Mouse (Mus musculus) midbrain, embryonic 12.5 days (tissue): ENCODE measurements at regions not wholly inside any gene's neighbourhood (a gene's known extent, or its start where the extent isn't known, plus 50 kb on each side); places are given as distances from the start of the nearest gene placed in this dataset.
A peak's percentile ranks its signal among the peaks of the same experiment; 100 is the strongest.

ENCODE experiments used
- ATAC-seq: fragments of 200-750 bp; cut with Nextera tagmentation; 2 replicates; pipeline ENCODE4 v1.8.0; 2017; ENCODE audit warnings: low read depth, moderate TSS enrichment, moderate library complexity; ENCODE audit not compliant: low FRiP score
- H3K27ac ChIP-seq: fragments of 300-500 bp; sonication (generic); replicated peaks from 2 replicates; pipeline ENCODE4 v1.5.1; 2016; ENCODE audit warnings: mild to moderate bottlenecking
- H3K27me3 ChIP-seq: fragments of 300-500 bp; sonication (generic); 2 replicates; pipeline ENCODE4 v1.6.1; 2016; ENCODE audit warnings: mild to moderate bottlenecking
- H3K36me3 ChIP-seq: fragments of 300-500 bp; sonication (generic); 2 replicates; pipeline ENCODE4 v1.6.1; 2016
- H3K4me1 ChIP-seq: fragments of 300-500 bp; sonication (generic); 2 replicates; pipeline ENCODE4 v1.6.1; 2016
- H3K4me2 ChIP-seq: fragments of 300-500 bp; sonication (generic); replicated peaks from 2 replicates; pipeline ENCODE4 v1.6.1; 2016; ENCODE audit warnings: mild to moderate bottlenecking, moderate library complexity
- H3K4me3 ChIP-seq: fragments of 300-500 bp; sonication (generic); 2 replicates; pipeline ENCODE4 v1.5.1; 2016; ENCODE audit warnings: mild to moderate bottlenecking
- H3K9ac ChIP-seq: fragments of 300-500 bp; sonication (generic); replicated peaks from 2 replicates; pipeline ENCODE4 v1.6.1; 2016; ENCODE audit warnings: mild to moderate bottlenecking, moderate library complexity
- H3K9me3 ChIP-seq: fragments of 300-500 bp; sonication (generic); 2 replicates; pipeline ENCODE4 v1.6.1; 2016; ENCODE audit warnings: mild to moderate bottlenecking
- WGBS: fragments of 180-500 bp; shearing (Covaris S2); methylation state at CpG from one replicate; pipeline ENCODE4 v1.1.7; 2016; 5-methylcytosine and 5-hydroxymethylcytosine counted together

- H3K27me3 ChIP-seq: no peaks in the 10 kb centered on the region
- no peaks in the 10 kb centered on the region for H3K4me1 ChIP-seq
- no peak overlapping the region for H3K27ac ChIP-seq
- H3K9ac ChIP-seq: no peak overlapping the region
- H3K36me3 ChIP-seq: no peaks in the 10 kb centered on the region
- no peak overlapping the region for H3K4me3 ChIP-seq
- ATAC-seq: no peak
- 89% methylated on average over 1 of the region's 1 CpGs for WGBS
- H3K9me3 ChIP-seq: no peaks in the 10 kb centered on the region
- H3K4me2 ChIP-seq: no peak overlapping the region
Observed at GRCm38 (mm10) chr13:5519181-5519580, 342.1 kb upstream of the Klf6 start.

GRCm38 (mm10) chr13:5519600-5519999 lies 341.7 kb upstream of the Klf6 start:
- Histone ChIP-seq H3K27me3 (no peaks in the 10 kb centered on the region), H3K4me2 (no peak overlapping the region), H3K9ac (no peak overlapping the region), H3K4me3 (no peak overlapping the region), H3K27ac (no peak overlapping the region), H3K9me3 (no peaks in the 10 kb centered on the region), H3K36me3 (no peaks in the 10 kb centered on the region), H3K4me1 (no peaks in the 10 kb centered on the region)
- WGBS: 69% methylated on average over 1 of the region's 1 CpGs
- no peak for ATAC-seq

GRCm38 (mm10) chr13:5527400-5527799 lies 333.9 kb upstream of the Klf6 start:
- Histone ChIP-seq H3K36me3 (no peaks in the 10 kb centered on the region), H3K27me3 (no peaks in the 10 kb centered on the region), H3K9me3 (no peaks in the 10 kb centered on the region), H3K4me3 (no peak overlapping the region), H3K4me2 (no peak overlapping the region), H3K4me1 (no peaks in the 10 kb centered on the region), H3K27ac (no peak overlapping the region), H3K9ac (no peak overlapping the region)
- 88% methylated on average over 1 of the region's 1 CpGs for WGBS
- no peak for ATAC-seq

GRCm38 (mm10) chr13:5540321-5540720 lies 321.0 kb upstream of the Klf6 start:
- ATAC-seq: no peak
- Histone ChIP-seq H3K9me3 (no peaks in the 10 kb centered on the region), H3K4me3 (no peak overlapping the region), H3K36me3 (no peaks in the 10 kb centered on the region), H3K4me1 (no peaks in the 10 kb centered on the region), H3K9ac (no peak overlapping the region), H3K27me3 (no peaks in the 10 kb centered on the region), H3K4me2 (no peak overlapping the region), H3K27ac (no peak overlapping the region)
- WGBS: 74% methylated on average over 1 of the region's 1 CpGs

GRCm38 (mm10) chr13:5545521-5545920 lies 315.8 kb upstream of the Klf6 start:
- Histone ChIP-seq H3K4me2 (no peak overlapping the region), H3K27ac (no peak overlapping the region), H3K9ac (no peak overlapping the region), H3K4me1 (no peaks in the 10 kb centered on the region), H3K36me3 (no peaks in the 10 kb centered on the region), H3K27me3 (no peaks in the 10 kb centered on the region), H3K4me3 (no peak overlapping the region), H3K9me3 (no peaks in the 10 kb centered on the region)
- no peak for ATAC-seq

- no peaks in the 10 kb centered on the region for H3K36me3 ChIP-seq
- H3K27ac ChIP-seq: no peak overlapping the region
- H3K4me3 ChIP-seq: no peak overlapping the region
- ATAC-seq: no peak
- no peaks in the 10 kb centered on the region for H3K27me3 ChIP-seq
- H3K9me3 ChIP-seq: no peaks in the 10 kb centered on the region
- no peaks in the 10 kb centered on the region for H3K4me1 ChIP-seq
- H3K9ac ChIP-seq: no peak overlapping the region
- WGBS: 92% methylated on average over 2 of the region's 2 CpGs
- H3K4me2 ChIP-seq: no peak overlapping the region
Observed at GRCm38 (mm10) chr13:5546011-5546410, 315.3 kb upstream of the Klf6 start.

GRCm38 (mm10) chr13:5546937-5547336 lies 314.3 kb upstream of the Klf6 start:
- H3K4me2 ChIP-seq: no peak overlapping the region

GRCm38 (mm10) chr13:5548768-5549167 lies 312.5 kb upstream of the Klf6 start:
- H3K27me3 ChIP-seq: no peaks in the 10 kb centered on the region
- no peaks in the 10 kb centered on the region for H3K36me3 ChIP-seq
- 92% methylated on average over 1 of the region's 1 CpGs for WGBS
- no peak overlapping the region for H3K4me2 ChIP-seq
- H3K9ac ChIP-seq: no peak overlapping the region
- ATAC-seq: no peak
- H3K4me3 ChIP-seq: no peak overlapping the region
- H3K27ac ChIP-seq: no peak overlapping the region
- H3K9me3 ChIP-seq: no peaks in the 10 kb centered on the region
- H3K4me1 ChIP-seq: no peaks in the 10 kb centered on the region

More at GRCm38 (mm10) chr13:5546937-5547336, 314.3 kb upstream of the Klf6 start:
- no peaks in the 10 kb centered on the region for H3K9me3 ChIP-seq
- H3K4me3 ChIP-seq: no peak overlapping the region
- ATAC-seq: no peak
- H3K36me3 ChIP-seq: no peaks in the 10 kb centered on the region
- H3K9ac ChIP-seq: no peak overlapping the region
- no peak overlapping the region for H3K27ac ChIP-seq
- WGBS: 86% methylated on average over 1 of the region's 1 CpGs
- H3K4me1 ChIP-seq: no peaks in the 10 kb centered on the region
- H3K27me3 ChIP-seq: no peaks in the 10 kb centered on the region

- no peak for ATAC-seq
- no peaks in the 10 kb centered on the region for H3K9me3 ChIP-seq
- H3K4me2 ChIP-seq: no peak overlapping the region
- no peaks in the 10 kb centered on the region for H3K4me1 ChIP-seq
- WGBS: 95% methylated on average over 4 of the region's 4 CpGs
- no peak overlapping the region for H3K27ac ChIP-seq
- H3K27me3 ChIP-seq: no peaks in the 10 kb centered on the region
- H3K4me3 ChIP-seq: no peak overlapping the region
- H3K9ac ChIP-seq: no peak overlapping the region
- no peaks in the 10 kb centered on the region for H3K36me3 ChIP-seq
Observed at GRCm38 (mm10) chr13:5549175-5549574, 312.1 kb upstream of the Klf6 start.

GRCm38 (mm10) chr13:5549747-5550146 lies 311.5 kb upstream of the Klf6 start:
- 93% methylated on average over 7 of the region's 7 CpGs for WGBS
- H3K9me3 ChIP-seq: no peaks in the 10 kb centered on the region
- H3K27me3 ChIP-seq: no peaks in the 10 kb centered on the region
- no peak overlapping the region for H3K9ac ChIP-seq
- no peak overlapping the region for H3K4me2 ChIP-seq
- ATAC-seq: peak; percentile 49; the same call in 1 of the 2 replicates
- no peaks in the 10 kb centered on the region for H3K4me1 ChIP-seq
- H3K27ac ChIP-seq: no peak overlapping the region
- H3K36me3 ChIP-seq: no peaks in the 10 kb centered on the region
- H3K4me3 ChIP-seq: no peak overlapping the region

- Histone ChIP-seq H3K27ac (no peak overlapping the region), H3K9me3 (no peaks in the 10 kb centered on the region), H3K4me2 (no peak overlapping the region), H3K9ac (no peak overlapping the region), H3K4me3 (no peak overlapping the region), H3K27me3 (no peaks in the 10 kb centered on the region), H3K4me1 (no peaks in the 10 kb centered on the region), H3K36me3 (no peaks in the 10 kb centered on the region)
- no peak for ATAC-seq
- 94% methylated on average over 3 of the region's 3 CpGs for WGBS
Observed at GRCm38 (mm10) chr13:5550354-5550753, 310.9 kb upstream of the Klf6 start.

GRCm38 (mm10) chr13:5551131-5551530 lies 310.2 kb upstream of the Klf6 start:
- no peak for ATAC-seq
- 87% methylated on average over 4 of the region's 4 CpGs for WGBS
- Histone ChIP-seq H3K9ac (no peak overlapping the region), H3K9me3 (no peaks in the 10 kb centered on the region), H3K4me1 (no peaks in the 10 kb centered on the region), H3K4me3 (no peak overlapping the region), H3K4me2 (no peak overlapping the region), H3K27ac (no peak overlapping the region), H3K36me3 (no peaks in the 10 kb centered on the region), H3K27me3 (no peaks in the 10 kb centered on the region)

- H3K4me2 ChIP-seq: no peak overlapping the region
- H3K27ac ChIP-seq: no peak overlapping the region
- H3K4me3 ChIP-seq: no peak overlapping the region
- no peaks in the 10 kb centered on the region for H3K36me3 ChIP-seq
- no peaks in the 10 kb centered on the region for H3K4me1 ChIP-seq
- H3K9ac ChIP-seq: no peak overlapping the region
- H3K9me3 ChIP-seq: no peaks in the 10 kb centered on the region
- ATAC-seq: no peak
- no peaks in the 10 kb centered on the region for H3K27me3 ChIP-seq
Observed at GRCm38 (mm10) chr13:5553461-5553860, 307.8 kb upstream of the Klf6 start.
